Mouse (Mus musculus) kidney, adult 2 months (tissue): ENCODE results near the gene Cers3.

Experiments used
- CTCF ChIP-seq: fragments of 200-500 bp; conservative IDR thresholded peaks from 2 replicates; pipeline ENCODE4 v1.5.1; 2011; ENCODE audit warnings: low read depth, mild to moderate bottlenecking, control low read depth, low read length, moderate library complexity, mixed read lengths; ENCODE audit not compliant: insufficient read depth, insufficient read length
- POLR2A ChIP-seq: fragments of 200-500 bp; IDR thresholded peaks from one replicate; pipeline ENCODE4 v1.6.1; 2011; ENCODE audit warnings: low read depth, low read length, control low read depth

DNA sequence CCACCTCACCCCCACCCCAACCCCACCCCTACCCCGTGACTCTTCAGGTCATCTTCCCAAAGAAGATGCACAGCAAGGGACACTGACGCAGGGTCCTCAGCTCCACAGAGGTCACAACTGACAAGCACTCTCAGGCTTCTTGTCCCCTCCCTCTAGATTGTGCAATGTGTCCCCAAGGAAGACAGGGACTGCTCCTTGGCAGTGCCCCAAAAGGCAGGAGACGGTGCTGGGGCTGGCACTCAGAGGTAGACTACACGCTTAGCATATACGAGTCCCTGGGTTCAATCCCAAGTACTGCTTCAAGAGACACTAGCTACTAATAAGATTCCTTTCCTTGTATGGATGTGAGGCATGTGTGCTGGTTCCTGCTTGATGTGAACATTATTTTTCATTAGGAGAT is 2.3 kb upstream of the Cers3 start:
- TF ChIP-seq CTCF (no peak), POLR2A (no peak)
